Mouse (Mus musculus) small intestine, adult 10 weeks (tissue): Measurements from ENCODE around the gene Vmn1r139. TPM values are rescaled to one million over a fixed set of nuclear protein-coding genes. Genes with fewer than 3 reads are reported as not detected.

ENCODE experiments used
- polyA plus RNA-seq: library from polyadenylated mRNA; stranded (reverse); fragments of 350-450 nt; fragmentation: Illumina TruSeq; extraction: RNeasy Lipid Tissue Mini Kit (QIAGEN cat#74804); gene quantifications from one replicate; pipeline ENCODE4 v1.2.3, GENCODE M21; 2014; ENCODE audit warnings: low replicate concordance

The Vmn1r139 gene
- polyA plus RNA-seq, result not detected

GRCm38 (mm10) chr7:22068757-22069156, at the start of gene Vmn1r139:
Vmn1r139 (plus strand) TSS chr7:22069057.

GRCm38 (mm10) chr7:22028797-22029196, 40.1 kb upstream of the Vmn1r139 start, which contains the start of gene Vmn1r138:
Vmn1r138 (minus strand) TSS chr7:22028897.

GRCm38 (mm10) chr7:22056205-22056604, 12.7 kb upstream of the Vmn1r139 start, which contains the start of gene Gm6176:
Gm6176 (minus strand) TSS chr7:22056305.

GRCm38 (mm10) chr7:22118145-22118544, 49.3 kb downstream of the Vmn1r139 start, which contains the start of gene Gm16451:
Gm16451 (minus strand) TSS chr7:22118245.

GRCm38 (mm10) chr7:22134641-22135040, 65.8 kb downstream of the Vmn1r139 start, which contains the start of gene Gm10666:
Gm10666 (minus strand) TSS chr7:22134741.

Other genes with a start within 250 kb of the Vmn1r139 start
- not detected for gene Vmn1r135, start 236.7 kb upstream of the Vmn1r139 start, polyA plus RNA-seq
- gene Gm5725, start 224.8 kb upstream of the Vmn1r139 start, polyA plus RNA-seq, result not detected
- not detected for gene Gm5891, start 147.8 kb upstream of the Vmn1r139 start, polyA plus RNA-seq
- gene Vmn1r137, start 74.5 kb upstream of the Vmn1r139 start, polyA plus RNA-seq, result not detected
- gene Vmn1r138, start 40.2 kb upstream of the Vmn1r139 start, polyA plus RNA-seq, result not detected
- gene Gm6176, start 12.8 kb upstream of the Vmn1r139 start, polyA plus RNA-seq, result not detected
- gene Gm16451, start 49.2 kb downstream of the Vmn1r139 start, polyA plus RNA-seq, result not detected
- gene Gm10666, start 65.7 kb downstream of the Vmn1r139 start, polyA plus RNA-seq, result not detected
- gene Vmn1r142, start 95.0 kb downstream of the Vmn1r139 start, polyA plus RNA-seq, result not detected
- gene Vmn1r143, start 120.3 kb downstream of the Vmn1r139 start, polyA plus RNA-seq, result not detected
- not detected for gene Gm8653, start 132.2 kb downstream of the Vmn1r139 start, polyA plus RNA-seq
- not detected for gene Gm8453, start 160.4 kb downstream of the Vmn1r139 start, polyA plus RNA-seq